Mouse (Mus musculus): ENCODE measurements around the gene Gm20431.

DNA sequence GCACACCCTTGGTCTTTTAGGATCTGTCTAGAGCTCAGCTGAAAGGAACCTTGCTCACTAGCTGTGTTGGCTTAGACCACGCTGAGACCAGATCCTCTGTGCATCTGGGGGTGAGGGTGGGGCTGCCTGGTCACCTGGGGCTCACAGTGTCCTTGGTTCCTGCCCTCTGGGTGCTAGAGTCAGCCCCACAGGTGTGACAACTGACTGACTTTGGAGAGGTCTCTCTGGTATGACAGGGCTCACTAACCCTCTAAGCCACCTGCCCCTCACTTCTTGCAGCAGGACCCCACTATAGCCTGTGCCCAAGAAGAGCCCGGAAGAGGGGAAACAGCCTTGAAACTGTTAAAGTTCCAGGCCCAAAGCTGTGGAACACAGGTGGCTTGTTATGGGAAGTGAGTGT is 58.9 kb downstream of the Gm20431 start:
- TF ChIP-seq CTCF (conservative IDR thresholded peaks at IDR 0.05; ENCODE audit: low read length): no peak
- no peak for TF ChIP-seq POU5F1 (IDR thresholded peaks at IDR 0.05; ENCODE audit: borderline replicate concordance, low read length)
- TF ChIP-seq NANOG (IDR thresholded peaks at IDR 0.05; ENCODE audit: borderline replicate concordance, low read length): no peak
